Mouse (Mus musculus) G1E (cell line): ENCODE measurements at regions not wholly inside any gene's neighbourhood (a gene's known extent, or its start where the extent isn't known, plus 50 kb on each side); places are given as distances from the start of the nearest gene placed in this dataset.

Experiments used
- CTCF ChIP-seq: IDR thresholded peaks from 2 replicates; pipeline ENCODE4 v1.5.1; 2012; ENCODE audit warnings: low read depth, low read length, inconsistent platforms, mixed read lengths
- GATA2 ChIP-seq: IDR thresholded peaks from 2 replicates; pipeline ENCODE4 v1.6.1; 2012; ENCODE audit warnings: low read depth, low read length, inconsistent platforms, borderline replicate concordance

DNA sequence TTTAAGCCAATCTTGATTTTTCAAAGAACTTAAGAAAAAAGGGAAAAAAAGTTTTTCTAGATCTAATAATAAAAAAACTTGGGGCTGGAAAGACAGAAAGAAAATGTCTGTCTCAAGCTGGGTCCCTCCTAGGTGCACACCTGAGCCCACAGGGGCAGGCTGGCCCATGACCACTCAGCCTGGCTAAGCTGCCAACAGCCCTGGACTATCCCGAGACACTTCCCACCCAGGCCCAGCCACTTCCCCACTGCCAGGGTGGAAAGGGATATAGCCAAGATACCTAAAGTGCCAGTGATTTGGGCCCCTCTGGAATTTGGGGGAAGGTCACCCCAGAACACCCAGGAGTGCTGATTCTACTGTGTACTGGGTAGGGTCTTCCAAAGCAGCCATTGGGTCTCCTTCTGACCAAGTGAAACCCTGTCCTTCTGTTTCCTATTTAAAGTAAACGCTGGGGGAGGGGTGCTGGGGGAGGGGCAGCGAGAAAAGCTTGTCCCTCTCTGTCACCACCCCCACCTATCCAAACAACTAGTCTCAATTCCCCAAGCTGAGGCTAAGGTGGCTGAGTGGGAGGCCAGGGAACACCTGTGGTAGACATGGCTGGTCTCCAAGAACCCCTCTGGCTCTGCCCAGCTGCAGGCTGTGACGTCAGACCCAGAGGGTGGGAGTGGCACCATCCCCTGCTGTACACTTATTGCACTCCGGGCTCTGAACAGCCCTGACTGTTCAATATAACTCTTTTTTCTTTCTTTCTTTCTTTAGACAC is 62.6 kb downstream of the Mcfd2 start:
- no peak for TF ChIP-seq CTCF
- no peak for TF ChIP-seq GATA2
